Mouse (Mus musculus): ENCODE data around the gene Upp2.

Gene Upp2

GRCm38 (mm10) chr2:58697501-58697900 is 130.4 kb downstream of the Upp2 start:
- no peak for DNase-seq

DNA sequence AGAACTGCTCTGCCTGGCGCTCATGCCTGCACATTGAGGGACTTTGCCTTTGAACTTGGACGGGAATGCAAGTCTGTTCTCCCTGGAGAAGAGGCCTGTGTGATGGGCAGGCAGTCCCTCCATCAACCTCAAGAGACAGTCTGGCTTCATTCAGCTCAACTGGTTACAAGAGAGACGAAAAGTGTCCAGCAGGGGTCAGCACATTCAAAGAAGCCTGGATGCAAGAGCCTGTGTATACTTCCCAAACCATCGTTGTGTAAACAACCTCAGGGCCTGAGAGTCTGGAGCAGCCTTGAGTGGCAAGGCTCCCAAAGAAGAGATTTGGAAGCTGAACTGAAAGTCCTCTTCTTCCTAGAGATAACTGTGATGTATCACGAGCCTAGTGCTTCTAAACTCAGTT is 132.8 kb downstream of the Upp2 start:
- DNase-seq, result peak; percentile 15 to 16

DNA sequence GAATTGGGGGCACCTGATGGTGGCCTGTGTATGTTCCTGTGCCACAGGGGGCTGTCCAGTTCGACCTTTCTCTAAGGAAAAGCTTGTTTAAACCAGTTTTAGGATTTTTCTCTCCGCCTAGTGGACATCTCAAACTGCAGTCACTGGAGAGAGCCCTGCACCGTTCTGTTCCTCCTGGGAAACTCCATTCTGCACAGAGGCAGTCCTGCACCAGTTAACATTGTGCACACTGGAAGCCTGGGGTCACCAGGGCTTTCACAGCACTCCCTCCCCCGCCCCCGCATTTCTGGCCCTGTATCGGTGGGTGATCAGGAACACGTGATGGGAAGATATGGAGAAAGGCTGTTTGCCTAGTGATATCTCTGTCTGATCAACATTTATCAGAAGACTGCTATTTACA is 133.3 kb downstream of the Upp2 start:
- DNase-seq, result no peak

GRCm38 (mm10) chr2:58701627-58702026 is 134.5 kb downstream of the Upp2 start:
- DNase-seq, result no peak

- DNase-seq, result no peak
These were observed 136.1 kb downstream of the Upp2 start for GRCm38 (mm10) chr2:58703226-58703625.

DNA sequence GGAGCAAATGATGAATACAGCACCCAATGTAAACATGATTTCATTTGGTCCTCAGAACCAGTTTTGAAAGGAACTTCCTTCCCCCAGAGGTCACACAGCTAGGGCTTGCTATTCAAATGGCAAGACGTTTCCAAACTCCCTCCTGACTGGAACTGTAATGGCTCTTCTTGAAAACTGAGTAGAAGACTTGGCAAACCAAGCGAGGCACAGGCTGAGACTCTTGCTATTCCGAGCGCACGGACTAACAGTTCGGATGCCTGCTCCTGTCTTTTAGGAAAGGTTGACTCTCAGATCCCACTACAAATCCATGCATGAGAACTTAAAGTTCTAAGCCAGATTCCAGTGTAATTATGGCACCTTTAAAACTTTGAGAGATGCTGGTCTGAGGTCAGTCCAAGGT is 136.5 kb downstream of the Upp2 start:
- DNase-seq, result no peak

- DNase-seq, result no peak
These were observed 137.5 kb downstream of the Upp2 start for GRCm38 (mm10) chr2:58704576-58704975.

DNA sequence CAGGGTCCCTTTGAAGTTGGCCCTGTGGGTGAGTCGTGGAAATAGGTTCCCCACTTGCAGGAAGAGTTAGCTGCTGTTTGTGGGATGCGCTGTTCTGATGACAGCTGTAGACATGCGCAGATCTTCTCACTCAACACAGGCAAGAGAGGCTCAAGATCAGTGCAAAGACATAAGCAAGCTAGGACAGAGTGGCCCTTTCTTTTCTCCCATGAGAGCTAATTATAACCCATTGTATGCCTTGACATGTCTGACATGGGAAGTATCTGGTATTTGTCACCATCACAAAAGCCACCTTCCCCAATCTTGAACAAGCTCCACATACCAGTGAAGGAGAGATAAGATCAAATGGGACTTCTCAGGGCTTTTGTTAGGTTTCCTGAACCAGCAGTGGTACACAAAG is 140.6 kb downstream of the Upp2 start:
- DNase-seq, result no peak

GRCm38 (mm10) chr2:58710234-58710633 is 143.1 kb downstream of the Upp2 start:
- DNase-seq, result no peak

DNA sequence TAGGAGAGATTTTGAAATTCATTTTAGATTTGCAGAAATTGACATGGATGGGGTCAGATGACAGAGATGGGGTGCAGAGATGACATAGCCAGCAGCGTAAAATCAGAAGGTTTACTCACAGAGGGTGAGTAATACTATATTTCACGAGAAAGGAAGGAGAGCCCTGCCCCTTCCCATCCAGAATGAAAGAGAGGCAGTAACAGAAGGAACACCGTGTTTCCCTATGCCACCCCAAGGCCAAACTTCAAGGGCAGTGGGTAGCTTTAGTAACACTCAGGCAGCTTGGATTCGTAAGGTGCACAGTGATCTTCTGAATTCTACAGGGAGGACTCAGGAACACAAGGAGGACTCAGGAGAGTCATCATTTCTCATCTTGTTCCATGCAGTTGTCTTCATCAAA is 144.0 kb downstream of the Upp2 start:
- DNase-seq, result no peak

DNA sequence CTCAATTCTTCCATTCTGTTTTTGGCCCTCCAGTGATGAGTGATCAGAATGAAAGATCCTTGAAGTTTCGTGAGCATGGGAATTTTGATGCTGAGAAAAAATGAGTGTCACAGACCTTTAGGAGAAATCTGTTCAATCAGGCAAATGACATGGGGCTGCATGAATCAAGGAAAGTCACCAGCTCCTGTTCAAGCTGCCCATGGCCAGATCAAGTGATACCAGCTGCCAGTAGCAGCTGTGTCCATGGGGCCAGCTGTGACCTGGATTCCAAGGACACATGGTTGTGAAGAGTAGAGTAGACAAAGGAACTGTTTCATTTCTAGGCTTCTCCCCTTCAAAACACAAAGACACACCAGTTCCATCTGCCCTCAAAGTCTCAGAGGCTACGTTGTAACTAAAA is 144.4 kb downstream of the Upp2 start:
- no peak for DNase-seq

- no peak for DNase-seq
These were observed 144.8 kb downstream of the Upp2 start for GRCm38 (mm10) chr2:58711935-58712334.

DNA sequence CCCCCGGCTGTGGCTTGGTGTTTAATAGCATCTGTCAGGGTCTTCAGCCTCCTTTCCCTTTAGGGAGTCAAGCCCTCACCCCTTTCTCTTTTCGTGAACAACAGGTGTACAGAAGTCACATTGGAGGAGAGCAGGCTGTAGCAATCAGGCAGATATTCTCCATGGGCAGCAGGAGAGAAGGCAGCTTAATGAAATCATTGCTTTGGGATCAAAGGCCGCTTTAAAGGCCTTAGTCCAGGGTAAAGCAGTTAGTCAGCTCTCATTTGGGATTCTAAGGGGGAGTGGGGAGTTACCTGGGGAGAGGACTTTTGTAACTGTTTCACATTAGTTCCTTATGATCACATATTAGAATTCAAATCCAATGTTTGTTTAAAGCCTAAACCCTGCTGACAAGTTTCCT is 150.8 kb downstream of the Upp2 start:
- no peak for DNase-seq

GRCm38 (mm10) chr2:58737192-58737820 is 170.2 kb downstream of the Upp2 start:
- DNase-seq, result no peak

GRCm38 (mm10) chr2:58741213-58741612 is 174.1 kb downstream of the Upp2 start:
- DNase-seq, result no peak

DNA sequence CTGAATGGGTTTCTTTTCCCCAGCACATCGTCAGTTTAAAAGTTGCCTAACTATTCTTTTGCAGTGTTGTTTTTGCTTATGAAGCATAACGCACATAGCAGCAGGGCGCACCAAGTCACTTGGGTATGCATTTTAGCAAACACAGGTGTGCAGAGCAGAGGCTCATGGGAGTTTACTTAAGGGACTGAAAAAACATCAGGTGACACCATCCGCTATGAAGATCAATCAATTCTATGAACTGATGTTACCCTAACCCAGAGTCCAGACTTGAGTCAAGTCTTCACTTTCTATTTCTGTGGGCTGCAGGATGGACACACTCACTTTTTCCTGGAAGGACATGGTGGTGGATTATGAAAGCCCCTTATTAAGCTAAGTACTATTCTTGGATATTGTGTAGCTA is 174.9 kb downstream of the Upp2 start:
- no peak for DNase-seq

- no peak for DNase-seq
These were observed 176.3 kb downstream of the Upp2 start for GRCm38 (mm10) chr2:58743446-58743845.

GRCm38 (mm10) chr2:58747483-58748229 is 180.6 kb downstream of the Upp2 start:
- no peak for DNase-seq

DNA sequence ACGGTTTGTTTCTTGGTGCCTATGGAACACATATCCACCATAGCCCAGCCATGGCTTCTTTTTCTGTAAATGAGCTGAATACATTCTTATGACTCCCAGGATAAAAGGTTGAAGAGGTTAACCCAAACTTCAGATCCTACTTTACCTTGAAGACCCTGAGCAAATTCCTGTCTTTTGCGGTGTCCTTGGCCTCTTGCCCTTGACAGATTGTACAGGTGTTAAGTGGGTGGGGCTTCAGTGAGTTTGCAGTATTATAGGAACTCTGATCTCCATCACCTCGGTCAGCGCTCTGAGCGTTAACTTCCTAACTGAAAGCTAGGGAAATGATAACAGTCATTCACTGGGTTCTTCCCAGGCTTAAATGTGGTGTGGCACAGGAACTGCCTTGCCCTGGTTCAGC is 181.2 kb downstream of the Upp2 start:
- no peak for DNase-seq

DNA sequence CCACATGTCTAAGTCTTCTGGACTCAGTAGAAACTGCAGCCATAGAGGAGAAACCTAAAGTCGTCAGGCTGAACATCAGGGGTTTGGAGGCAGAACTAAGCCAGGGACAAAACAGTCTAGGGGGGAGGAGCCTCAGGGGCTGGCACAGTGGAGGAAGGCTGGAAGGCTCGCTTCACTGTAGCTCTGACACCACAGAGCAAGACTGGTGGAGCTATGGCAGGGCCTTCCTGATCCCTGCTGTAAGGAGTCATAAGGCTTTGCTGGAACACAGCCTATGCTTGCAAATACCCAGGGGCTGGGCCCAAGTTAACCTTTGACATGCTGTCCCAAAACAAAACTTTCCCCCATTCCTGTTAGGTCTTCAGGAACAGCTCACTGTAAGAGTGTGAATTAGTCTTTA is 185.8 kb downstream of the Upp2 start:
- DNase-seq, result no peak

- no peak for DNase-seq
These were observed 187.6 kb downstream of the Upp2 start for GRCm38 (mm10) chr2:58754736-58755135.

- DNase-seq, result no peak
These were observed 191.0 kb downstream of the Upp2 start for GRCm38 (mm10) chr2:58758081-58758480.

DNA sequence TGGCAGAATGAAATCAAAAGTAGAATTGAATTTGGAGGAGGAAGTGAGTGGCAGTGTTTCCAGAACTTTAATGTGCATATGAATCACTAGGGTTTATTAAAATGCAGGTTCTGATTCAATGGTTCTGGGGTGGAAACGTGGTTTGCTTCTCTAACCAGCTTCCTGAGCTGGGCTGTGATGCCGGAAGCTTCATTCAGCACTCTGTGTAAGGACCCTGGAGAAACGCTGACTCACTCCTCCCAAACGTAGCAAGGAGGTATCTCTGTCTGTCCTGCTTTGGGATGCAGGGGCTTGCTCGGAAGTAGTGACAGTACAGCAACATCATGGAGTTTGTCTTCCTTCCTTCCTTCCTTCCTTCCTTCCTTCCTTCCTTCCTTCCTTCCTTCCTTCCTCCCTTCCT is 192.6 kb downstream of the Upp2 start:
- DNase-seq, result no peak

DNA sequence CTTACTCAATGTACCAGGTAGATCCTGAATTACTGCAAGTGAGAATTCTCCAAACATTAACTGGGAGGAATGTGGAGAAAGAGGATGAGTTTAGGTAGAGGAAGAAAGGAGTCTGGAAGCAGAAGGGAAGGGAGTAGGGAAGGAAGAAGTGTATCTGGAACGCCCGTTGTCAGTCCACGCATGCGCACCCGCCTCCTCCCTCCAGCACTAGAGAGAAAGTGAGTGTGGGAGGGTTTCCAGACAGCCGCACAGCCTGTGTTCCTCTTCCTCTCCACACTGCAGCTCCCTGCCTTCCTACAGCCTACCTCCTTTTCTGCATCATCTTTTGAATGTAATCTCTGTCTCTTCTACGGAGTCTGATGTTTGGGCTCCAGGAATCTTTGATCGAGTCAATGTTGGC is 198.0 kb downstream of the Upp2 start:
- no peak for DNase-seq

DNA sequence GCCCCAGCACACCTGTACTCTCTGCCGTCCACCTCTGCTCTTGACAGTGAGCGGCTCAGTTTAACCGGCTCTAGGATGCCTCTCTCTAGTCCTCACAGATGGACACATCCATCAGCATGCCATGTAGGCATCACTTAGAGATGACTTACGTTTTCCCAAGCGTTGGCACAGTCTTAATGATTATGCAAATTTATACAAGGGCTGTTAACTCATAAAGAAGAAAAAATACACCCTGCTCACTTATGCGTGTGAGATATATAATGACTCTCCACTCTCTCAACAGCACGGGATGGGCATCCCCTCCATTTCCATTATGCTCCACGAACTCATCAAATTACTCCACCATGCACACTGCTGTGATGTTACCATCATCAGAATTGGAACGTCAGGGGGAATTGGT is 206.7 kb downstream of the Upp2 start:
- DNase-seq, result no peak

Data from thymus, postnatal 36 days (tissue).